Mouse (Mus musculus) gastrocnemius, postnatal 14 days (tissue): ENCODE measurements at regions not wholly inside any gene's neighbourhood (a gene's known extent, or its start where the extent isn't known, plus 50 kb on each side); places are given as distances from the start of the nearest gene placed in this dataset.

Experiments
- DNase-seq: peaks from one replicate; pipeline ENCODE4 v3.0.0; 2021; ENCODE audit warnings: mixed read lengths
- intact Hi-C: fragments of 180-260 bp; cut with DNase I; formaldehyde crosslinking; loops from one replicate; pipeline ENCODE4 v1.15.1; 2025; ENCODE audit warnings: low total_unique reads

DNA sequence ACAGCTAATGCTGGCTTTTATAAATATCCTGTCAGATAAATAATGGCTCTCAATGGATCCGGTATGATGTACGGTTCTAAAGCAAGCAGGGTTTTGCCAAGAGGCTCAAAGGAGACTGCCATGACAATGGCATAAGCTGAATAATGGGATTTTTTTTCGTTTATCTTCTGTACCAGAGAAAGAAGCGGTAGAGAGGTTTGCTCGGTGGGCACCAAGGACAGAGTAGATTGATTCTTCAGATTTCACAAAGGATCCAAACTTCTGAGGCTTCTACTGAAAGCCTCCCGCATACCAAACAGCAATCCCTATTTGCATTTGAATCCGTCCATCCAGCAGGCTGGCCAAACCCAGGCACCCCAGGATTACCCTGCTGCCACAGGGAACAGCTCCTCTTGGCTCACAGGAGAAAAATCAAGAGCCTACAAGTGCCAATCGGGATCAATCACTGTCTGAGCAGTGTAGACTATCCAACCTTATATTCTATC, 342.0 kb upstream of the Noct start:
- intact Hi-C loops: no loop called here
- no peak for DNase-seq

DNA sequence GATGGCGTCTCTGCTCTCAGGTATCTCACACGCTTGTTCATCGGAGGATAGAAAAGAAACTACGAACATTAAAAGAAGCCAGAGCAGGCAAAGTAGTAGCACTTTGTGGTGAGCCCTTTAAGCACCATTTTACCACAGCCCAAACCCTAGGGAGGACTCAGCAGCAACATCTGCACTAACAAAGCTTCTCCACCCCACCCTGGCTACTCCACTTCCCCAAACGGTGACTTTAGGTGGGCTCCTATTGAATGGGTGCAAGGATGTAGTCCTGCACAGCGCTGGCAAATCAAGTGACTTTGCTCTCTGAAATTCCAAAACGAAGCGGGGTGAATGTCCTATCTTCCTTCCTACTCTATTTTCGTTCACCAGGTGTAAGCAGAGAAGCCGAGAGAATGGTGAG, 337.9 kb upstream of the Noct start:
- intact Hi-C loops: no loop called here
- DNase-seq: no peak

DNA sequence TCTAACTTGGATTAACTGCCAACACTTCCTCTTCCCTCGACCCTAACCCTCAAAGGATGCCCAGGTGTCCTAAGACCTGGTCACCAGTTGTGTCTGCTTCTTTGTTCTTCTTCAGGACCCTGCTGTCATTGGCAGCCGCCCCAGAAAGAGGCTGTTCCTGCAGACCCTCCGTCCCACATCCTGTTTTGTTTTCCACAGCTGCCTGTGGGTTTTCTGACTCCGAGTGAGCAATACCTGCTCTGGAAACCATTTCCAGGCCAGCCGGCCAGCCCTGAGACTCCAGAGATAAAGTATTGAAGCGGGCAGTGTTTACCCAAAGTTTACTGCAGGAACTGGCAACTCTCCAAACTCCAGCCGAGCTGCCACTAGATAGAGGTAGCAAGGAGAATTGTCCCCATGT, 337.2 kb upstream of the Noct start:
- intact Hi-C loops: no loop called here
- DNase-seq: no peak

- no peak for DNase-seq
- intact Hi-C loops: no loop called here
These were observed 335.6 kb upstream of the Noct start for GRCm38 (mm10) chr3:50888571-50889210.

GRCm38 (mm10) chr3:50890537-50890936, 333.7 kb upstream of the Noct start:
- no peak for DNase-seq
- intact Hi-C loops: no loop called here

GRCm38 (mm10) chr3:50898179-50898578, 326.1 kb upstream of the Noct start:
- no peak for DNase-seq
- intact Hi-C loops: no loop called here

GRCm38 (mm10) chr3:50899830-50900350, 324.4 kb upstream of the Noct start:
- intact Hi-C loops: no loop called here
- no peak for DNase-seq

DNA sequence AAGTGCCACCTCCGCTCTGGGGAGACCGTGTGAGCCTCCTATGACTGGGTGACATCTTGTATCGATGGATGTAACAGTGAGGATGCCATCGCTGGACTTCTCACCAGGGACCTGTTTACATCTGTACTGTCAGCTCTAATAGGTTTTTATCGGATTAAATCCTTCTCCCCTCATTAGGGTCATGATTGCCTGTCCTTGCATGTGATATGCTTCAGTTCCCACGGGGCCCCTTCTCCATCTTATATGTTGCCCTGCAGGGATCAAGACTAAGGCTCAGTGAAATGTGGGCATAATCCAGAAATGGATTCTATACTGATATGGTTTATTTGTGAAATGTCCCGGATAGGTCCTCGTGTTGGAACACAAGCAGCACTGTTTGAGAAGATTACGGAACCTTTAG, 323.7 kb upstream of the Noct start:
- DNase-seq: no peak
- intact Hi-C loops: no loop called here

GRCm38 (mm10) chr3:50901321-50901720, 322.9 kb upstream of the Noct start:
- intact Hi-C loops: no loop called here
- DNase-seq: no peak

GRCm38 (mm10) chr3:50902933-50903332, 321.3 kb upstream of the Noct start:
- intact Hi-C loops: no loop called here
- peak; percentile 33 for DNase-seq

GRCm38 (mm10) chr3:50904716-50905116, 319.5 kb upstream of the Noct start:
- DNase-seq: no peak
- intact Hi-C loops: no loop called here

- intact Hi-C loops: no loop called here
These were observed 318.8 kb upstream of the Noct start for GRCm38 (mm10) chr3:50905274-50905992.

GRCm38 (mm10) chr3:50905993-50906831, 318.0 kb upstream of the Noct start:
- intact Hi-C loops: no loop called here
- DNase-seq: peak; percentile 88

More at GRCm38 (mm10) chr3:50905274-50905992, 318.8 kb upstream of the Noct start:
- DNase-seq: no peak

DNA sequence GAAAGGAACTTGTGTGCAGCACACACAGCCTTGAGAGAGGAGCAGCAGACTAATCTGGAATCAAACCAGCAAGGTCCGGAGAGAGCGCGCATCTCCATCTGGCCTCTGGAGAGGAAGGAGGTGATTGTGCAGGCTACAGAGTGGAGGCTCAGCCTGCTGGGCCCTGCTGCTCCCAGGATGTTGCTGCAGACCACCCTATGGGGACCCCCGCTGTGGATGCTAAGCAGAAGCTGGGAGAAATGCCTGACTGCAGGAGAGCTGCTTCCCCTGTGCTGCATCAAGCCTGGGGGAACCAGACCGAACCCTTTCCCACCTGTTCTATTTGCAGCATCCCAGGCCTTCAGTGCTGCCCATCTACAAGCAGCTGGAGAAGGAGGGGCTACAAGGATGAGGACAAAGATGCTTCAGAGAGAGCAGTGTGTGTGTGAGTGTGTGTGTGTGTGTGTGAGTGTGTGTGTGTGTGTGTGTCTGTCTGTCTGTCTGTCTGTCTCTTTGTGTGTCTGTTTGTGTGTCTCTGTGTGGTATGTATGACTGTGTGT, 311.2 kb upstream of the Noct start:
- no peak for DNase-seq
- intact Hi-C loops: loop anchor here (5.0 kb wide), 1 partner anchor 606 kb away; no protein-coding TSS in a partner anchor

GRCm38 (mm10) chr3:50914866-50915365, 309.3 kb upstream of the Noct start:
- intact Hi-C loops: loop anchor here (5.0 kb wide), 1 partner anchor 608 kb away; no protein-coding TSS in a partner anchor
- no peak for DNase-seq

- intact Hi-C loops: no loop called here
- DNase-seq: no peak
These were observed 307.9 kb upstream of the Noct start for GRCm38 (mm10) chr3:50916305-50916854.

DNA sequence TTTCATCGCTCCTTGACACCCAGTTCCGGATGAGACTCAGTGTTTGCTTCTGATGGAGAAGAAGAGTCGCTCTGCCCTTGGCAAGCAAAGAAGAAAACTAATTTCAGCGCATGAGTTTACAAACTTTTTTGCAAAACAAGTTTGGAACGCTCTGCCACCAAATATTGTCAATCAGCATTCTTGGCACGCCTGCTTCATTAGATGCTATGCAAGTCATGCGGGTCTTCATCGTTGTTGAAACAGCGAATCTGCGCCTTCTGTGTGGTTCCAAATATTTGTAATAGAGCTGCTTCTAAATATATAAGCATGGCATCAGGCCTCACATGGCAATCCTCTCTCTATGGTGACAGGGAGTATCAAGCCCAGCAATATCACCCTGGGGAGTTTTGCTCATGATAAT, 301.9 kb upstream of the Noct start:
- intact Hi-C loops: no loop called here
- DNase-seq: no peak

- intact Hi-C loops: no loop called here
- no peak for DNase-seq
These were observed 301.4 kb upstream of the Noct start for GRCm38 (mm10) chr3:50922832-50923231.

- DNase-seq: no peak
- intact Hi-C loops: no loop called here
These were observed 300.9 kb upstream of the Noct start for GRCm38 (mm10) chr3:50923327-50923726.
